Mouse (Mus musculus) hindbrain, postnatal 0 days (tissue): ENCODE measurements around the gene Grxcr1. TPM values are rescaled to one million over a fixed set of nuclear protein-coding genes. Genes with fewer than 3 reads are reported as not detected.

ENCODE experiments used
- ATAC-seq: fragments of 200-750 bp; cut with Nextera tagmentation; 2 replicates; pipeline ENCODE4 v1.8.0; 2017; ENCODE audit warnings: mild to moderate bottlenecking, moderate TSS enrichment, moderate library complexity
- DNase-seq: peaks from one replicate; pipeline ENCODE4 v3.0.0-alpha.2; 2015; ENCODE audit warnings: low spot score
- H3K27ac ChIP-seq: fragments of 300-500 bp; sonication (generic); 2 replicates; pipeline ENCODE4 v1.5.1; 2014; ENCODE audit warnings: mild to moderate bottlenecking
- H3K27me3 ChIP-seq: fragments of 300-500 bp; sonication (generic); 2 replicates; pipeline ENCODE4 v1.6.1; 2014; ENCODE audit warnings: low read length, mixed read lengths; ENCODE audit not compliant: insufficient read depth
- H3K36me3 ChIP-seq: fragments of 300-500 bp; sonication (generic); 2 replicates; pipeline ENCODE4 v1.6.1; 2014; ENCODE audit warnings: low read length, mixed read lengths; ENCODE audit not compliant: insufficient read depth
- H3K4me1 ChIP-seq: fragments of 300-500 bp; sonication (generic); 2 replicates; pipeline ENCODE4 v1.6.1; 2014; ENCODE audit warnings: antibody characterized with exemption, low read length, mixed read lengths; ENCODE audit not compliant: insufficient read depth
- H3K4me2 ChIP-seq: fragments of 300-500 bp; sonication (generic); 2 replicates; pipeline ENCODE4 v1.6.1; 2014; ENCODE audit warnings: low read depth, mild to moderate bottlenecking, low read length, moderate library complexity, mixed read lengths
- H3K4me3 ChIP-seq: fragments of 300-500 bp; sonication (generic); 2 replicates; pipeline ENCODE4 v1.5.1; 2014; ENCODE audit warnings: low read length
- H3K9ac ChIP-seq: fragments of 300-500 bp; sonication (generic); replicated peaks from 2 replicates; pipeline ENCODE4 v1.6.1; 2014; ENCODE audit warnings: mild to moderate bottlenecking, low read length, moderate library complexity, mixed read lengths
- H3K9me3 ChIP-seq: fragments of 300-500 bp; sonication (generic); 2 replicates; pipeline ENCODE4 v1.6.1; 2016; ENCODE audit warnings: low read length, mixed read lengths
- CTCF ChIP-seq: IDR thresholded peaks from 2 replicates; pipeline ENCODE4 v1.5.1; 2016; ENCODE audit warnings: antibody characterized with exemption, control low read depth, low read depth
- WGBS: fragments of 180-500 bp; shearing (Covaris S2); extraction: QIAGEN DNeasy Blood & Tissue Kit; methylation state at CpG from one replicate; pipeline ENCODE4 v1.1.7; 2014; 5-methylcytosine and 5-hydroxymethylcytosine counted together
- polyA plus RNA-seq: library from polyadenylated mRNA; unstranded; fragments of >200 nt; fragmentation: Nextera tagmentation; extraction: Ambion mirVana; gene quantifications from 2 replicates; pipeline ENCODE4 v1.2.1, GENCODE M21; 2015
- total RNA-seq: library from RNA; depleted of rRNA; stranded (reverse); fragments of >200 nt; gene quantifications from 2 replicates; pipeline ENCODE4 v1.2.3, GENCODE M21; 2014

Gene Grxcr1
- total and polyA plus RNA-seq, 2 experiments from 2014 or later, result 0.18 TPM; not detected in 1

GRCm38 (mm10) chr5:68043339-68043738, 11.7 kb downstream of the Grxcr1 start:
- ATAC-seq (no peak), DNase-seq (no peak)
- no peaks in the 10 kb centered on the region for H3K9me3 ChIP-seq
- H3K27me3 ChIP-seq, result no peaks in the 10 kb centered on the region
- no peak overlapping the region for H3K27ac ChIP-seq
- WGBS, result 96% methylated on average over 5 of the region's 5 CpGs
- H3K4me1 ChIP-seq, result no peaks in the 10 kb centered on the region
- H3K4me2 ChIP-seq, result no peak overlapping the region
- H3K36me3 ChIP-seq, result no peaks in the 10 kb centered on the region
- no peak overlapping the region for H3K9ac ChIP-seq
- TF ChIP-seq CTCF, result no peak
- H3K4me3 ChIP-seq, result no peak overlapping the region

GRCm38 (mm10) chr5:68048783-68049182, 17.1 kb downstream of the Grxcr1 start:
- Histone ChIP-seq H3K27me3 (no peaks in the 10 kb centered on the region), H3K9ac (no peak overlapping the region), H3K36me3 (no peaks in the 10 kb centered on the region), H3K4me3 (no peak overlapping the region), H3K27ac (peak overlapping the region; percentile 27; the same call in 1 of the 2 replicates), H3K4me2 (no peak overlapping the region), H3K4me1 (peaks cover 4% of the 10 kb centered on the region; the same call in 1 of the 2 replicates), H3K9me3 (no peaks in the 10 kb centered on the region)
- no peak for DNase-seq
- WGBS, result 53% methylated on average over 4 of the region's 4 CpGs
- no peak for ATAC-seq
- no peak for TF ChIP-seq CTCF

GRCm38 (mm10) chr5:68049536-68049935, 17.9 kb downstream of the Grxcr1 start:
- no peaks in the 10 kb centered on the region for H3K9me3 ChIP-seq
- no peak overlapping the region for H3K27ac ChIP-seq
- no peak for DNase-seq

GRCm38 (mm10) chr5:68051101-68051500, 19.5 kb downstream of the Grxcr1 start:
- H3K9ac ChIP-seq, result no peak overlapping the region
- H3K27ac ChIP-seq, result no peak overlapping the region
- H3K27me3 ChIP-seq, result no peaks in the 10 kb centered on the region
- H3K9me3 ChIP-seq, result no peaks in the 10 kb centered on the region
- no peak overlapping the region for H3K4me3 ChIP-seq
- peak; percentile 63; the same call in 1 of the 2 replicates for ATAC-seq
- no peak for TF ChIP-seq CTCF
- peaks cover 4% of the 10 kb centered on the region; the same call in 1 of the 2 replicates for H3K4me1 ChIP-seq
- H3K4me2 ChIP-seq, result no peak overlapping the region
- no peaks in the 10 kb centered on the region for H3K36me3 ChIP-seq
- 13% methylated on average over 5 of the region's 5 CpGs for WGBS
- DNase-seq, result peak; percentile 55

More at GRCm38 (mm10) chr5:68049536-68049935, 17.9 kb downstream of the Grxcr1 start:
- no peak overlapping the region for H3K9ac ChIP-seq
- H3K27me3 ChIP-seq, result no peaks in the 10 kb centered on the region
- 50% methylated on average over 4 of the region's 4 CpGs for WGBS
- no peak for TF ChIP-seq CTCF
- H3K36me3 ChIP-seq, result no peaks in the 10 kb centered on the region
- no peak overlapping the region for H3K4me3 ChIP-seq
- H3K4me1 ChIP-seq, result peaks cover 4% of the 10 kb centered on the region; the same call in 1 of the 2 replicates
- ATAC-seq, result no peak
- no peak overlapping the region for H3K4me2 ChIP-seq

- ATAC-seq, result no peak
- WGBS, result 97% methylated on average over 3 of the region's 3 CpGs
- no peaks in the 10 kb centered on the region for H3K9me3 ChIP-seq
- H3K27ac ChIP-seq, result no peak overlapping the region
- no peak for DNase-seq
- H3K4me2 ChIP-seq, result no peak overlapping the region
- no peak for TF ChIP-seq CTCF
- no peak overlapping the region for H3K9ac ChIP-seq
- H3K4me3 ChIP-seq, result no peak overlapping the region
- H3K4me1 ChIP-seq, result no peaks in the 10 kb centered on the region
- H3K36me3 ChIP-seq, result no peaks in the 10 kb centered on the region
- no peaks in the 10 kb centered on the region for H3K27me3 ChIP-seq
These were observed 25.9 kb downstream of the Grxcr1 start for GRCm38 (mm10) chr5:68057574-68057973.

- 41% methylated on average over 4 of the region's 4 CpGs for WGBS
- 0 out of 2 replicates have a peak, but pooled peaks have one; percentile 43 for ATAC-seq
These were observed 37.1 kb downstream of the Grxcr1 start for GRCm38 (mm10) chr5:68068694-68069093.

DNA sequence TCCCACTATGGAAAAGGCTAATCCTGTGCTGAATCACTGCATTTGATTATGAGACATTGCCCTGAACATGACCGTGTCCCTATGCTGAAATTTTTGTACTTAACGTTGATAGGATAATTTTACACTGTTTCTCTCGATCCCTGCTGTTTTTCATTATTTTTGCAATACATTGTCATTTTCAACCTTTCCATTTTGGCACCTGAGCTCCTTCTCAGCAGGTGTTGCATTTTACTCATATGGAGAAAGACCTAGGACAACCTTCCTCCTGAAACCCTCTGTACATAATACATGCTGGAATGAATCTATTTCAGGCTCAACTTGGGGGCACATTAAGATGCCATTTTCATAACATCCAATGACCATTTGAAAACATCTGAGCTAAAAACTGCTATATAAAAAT, 38.7 kb downstream of the Grxcr1 start:
- 77% methylated on average over 3 of the region's 3 CpGs for WGBS
- ATAC-seq, result no peak
- H3K36me3 ChIP-seq, result no peaks in the 10 kb centered on the region

More at GRCm38 (mm10) chr5:68068694-68069093, 37.1 kb downstream of the Grxcr1 start:
- Histone ChIP-seq H3K9ac (no peak overlapping the region), H3K4me2 (no peak overlapping the region), H3K36me3 (no peaks in the 10 kb centered on the region), H3K27me3 (no peaks in the 10 kb centered on the region), H3K27ac (no peak overlapping the region), H3K9me3 (no peaks in the 10 kb centered on the region), H3K4me3 (no peak overlapping the region), H3K4me1 (no peaks in the 10 kb centered on the region)
- DNase-seq, result no peak
- TF ChIP-seq CTCF, result no peak

More for the DNA sequence above, 38.7 kb downstream of the Grxcr1 start:
- H3K27ac ChIP-seq, result no peak overlapping the region
- H3K9ac ChIP-seq, result no peak overlapping the region
- no peaks in the 10 kb centered on the region for H3K9me3 ChIP-seq
- TF ChIP-seq CTCF, result no peak
- no peaks in the 10 kb centered on the region for H3K27me3 ChIP-seq
- H3K4me1 ChIP-seq, result no peaks in the 10 kb centered on the region
- no peak overlapping the region for H3K4me3 ChIP-seq
- no peak for DNase-seq
- H3K4me2 ChIP-seq, result no peak overlapping the region
